Mouse (Mus musculus) neutrophil, adult 5-6 weeks (primary cell): Measurements from ENCODE around the gene Hmg20b. TPM values are rescaled to one million over a fixed set of nuclear protein-coding genes. Genes with fewer than 3 reads are reported as not detected.

Source experiments
- ATAC-seq: fragments of 151-379, 151-347 bp; 2 replicates; pipeline ENCODE4 v1.8.0; 2017; ENCODE audit warnings: mild to moderate bottlenecking, moderate TSS enrichment; ENCODE audit not compliant: insufficient number of reproducible peaks, poor library complexity, low FRiP score, severe bottlenecking; ENCODE audit errors: extremely low read depth
- total RNA-seq: library from RNA; stranded (forward); fragments of 200-1000 nt; gene quantifications from 2 replicates; pipeline ENCODE4 v1.2.3, GENCODE M21; 2017

Hmg20b gene
- total RNA-seq, 1 experiment from 2014 or later: 36.5 TPM

GRCm38 (mm10) chr10:81379809-81380378 lies 29.6 kb upstream of the Hmg20b start:
- no peak for ATAC-seq

- no peak for ATAC-seq
Measured at GRCm38 (mm10) chr10:81379183-81379553, 28.9 kb upstream of the Hmg20b start.

- peak; percentile 94 for ATAC-seq
Measured at GRCm38 (mm10) chr10:81378553-81379182, 28.4 kb upstream of the Hmg20b start.

GRCm38 (mm10) chr10:81377793-81378552 lies 27.7 kb upstream of the Hmg20b start, which contains the start of gene Fzr1:
Gene Fzr1, minus strand, starts transcription at chr10:81378516.
- ATAC-seq: no peak

- no peak for ATAC-seq
Measured at GRCm38 (mm10) chr10:81377362-81377664, 27.0 kb upstream of the Hmg20b start.

- ATAC-seq: no peak
Measured at GRCm38 (mm10) chr10:81376561-81377361, 26.5 kb upstream of the Hmg20b start.

GRCm38 (mm10) chr10:81375322-81375721 lies 25.0 kb upstream of the Hmg20b start:
- no peak for ATAC-seq

- ATAC-seq: no peak
Measured at GRCm38 (mm10) chr10:81367207-81367495, 16.9 kb upstream of the Hmg20b start.

GRCm38 (mm10) chr10:81366477-81367206 lies 16.4 kb upstream of the Hmg20b start:
- no peak for ATAC-seq

GRCm38 (mm10) chr10:81365672-81366476 lies 15.6 kb upstream of the Hmg20b start, which contains the start of gene 4930404N11Rik:
Gene 4930404N11Rik, minus strand, starts transcription at chr10:81365816.
- no peak for ATAC-seq

- ATAC-seq: no peak
Measured at GRCm38 (mm10) chr10:81365073-81365472, 14.8 kb upstream of the Hmg20b start.

- no peak for ATAC-seq
Measured at GRCm38 (mm10) chr10:81364666-81365065, 14.4 kb upstream of the Hmg20b start.

- no peak for ATAC-seq
Measured at GRCm38 (mm10) chr10:81363436-81364346, 13.4 kb upstream of the Hmg20b start.

GRCm38 (mm10) chr10:81362336-81362949 lies 12.2 kb upstream of the Hmg20b start:
- ATAC-seq: no peak

GRCm38 (mm10) chr10:81360721-81361120 lies 10.4 kb upstream of the Hmg20b start:
- no peak for ATAC-seq

GRCm38 (mm10) chr10:81358841-81359240 lies 8.6 kb upstream of the Hmg20b start:
- ATAC-seq: no peak

GRCm38 (mm10) chr10:81358209-81358608 lies 7.9 kb upstream of the Hmg20b start:
- no peak for ATAC-seq
